Mouse (Mus musculus) G1E (cell line): ENCODE measurements around the gene Zmynd15. TPM values are rescaled to one million over a fixed set of nuclear protein-coding genes. Genes with fewer than 3 reads are reported as not detected.

ENCODE experiments used
- ATAC-seq: 2 replicates; pipeline ENCODE4 v1.8.0; 2016; ENCODE audit warnings: mild to moderate bottlenecking; ENCODE audit not compliant: insufficient number of reproducible peaks, poor library complexity, low FRiP score, severe bottlenecking; ENCODE audit errors: extremely low read depth
- DNase-seq: peaks from one replicate; pipeline ENCODE4 v3.0.0; 2012; ENCODE audit warnings: low spot score
- H3K27me3 ChIP-seq: 2 replicates; pipeline ENCODE4 v1.6.1; 2012; ENCODE audit warnings: mild to moderate bottlenecking, low read length, inconsistent platforms; ENCODE audit not compliant: insufficient read depth
- H3K36me3 ChIP-seq: replicated peaks from 2 replicates; pipeline ENCODE3; 2012; ENCODE audit warnings: mild to moderate bottlenecking, inconsistent platforms
- H3K4me1 ChIP-seq: 2 replicates; pipeline ENCODE4 v1.6.1; 2012; ENCODE audit warnings: low read depth, low read length, inconsistent platforms, mixed read lengths; ENCODE audit not compliant: insufficient read depth
- H3K4me3 ChIP-seq: 2 replicates; pipeline ENCODE4 v1.5.1; 2012; ENCODE audit warnings: low read depth, mild to moderate bottlenecking, inconsistent platforms, low read length, moderate library complexity, mixed read lengths
- H3K9me3 ChIP-seq: replicated peaks from 2 replicates; pipeline ENCODE4 v1.6.1; 2012; ENCODE audit warnings: inconsistent platforms
- CTCF ChIP-seq: IDR thresholded peaks from 2 replicates; pipeline ENCODE4 v1.5.1; 2012; ENCODE audit warnings: low read depth, low read length, inconsistent platforms, mixed read lengths
- GATA1 ChIP-seq: IDR thresholded peaks from 2 replicates; pipeline ENCODE4 v1.6.1; 2012; ENCODE audit warnings: borderline replicate concordance, low read length, inconsistent platforms, mixed read lengths
- GATA2 ChIP-seq: IDR thresholded peaks from 2 replicates; pipeline ENCODE4 v1.6.1; 2012; ENCODE audit warnings: low read depth, low read length, inconsistent platforms, borderline replicate concordance
- POLR2AphosphoS5 ChIP-seq: IDR thresholded peaks from 2 replicates; pipeline ENCODE4 v1.6.1; 2012; ENCODE audit warnings: low read depth, low read length, inconsistent platforms; ENCODE audit not compliant: insufficient replicate concordance
- TAL1 ChIP-seq: conservative IDR thresholded peaks from 2 replicates; pipeline ENCODE4 v1.6.1; 2012; ENCODE audit warnings: low read depth, low read length, inconsistent platforms, mixed read lengths
- polyA plus RNA-seq: library from polyadenylated mRNA; stranded (reverse); fragments of >175 nt; gene quantifications from 2 replicates; pipeline ENCODE4 v1.2.3, GENCODE M21; 2012
- total RNA-seq, 2 experiments: library from RNA; stranded (forward) in 1 of 2; stranded (reverse) in 1 of 2; fragments of 200-1000 nt in 1 of 2; fragments of >200 nt in 1 of 2; fragmentation: Nextera tagmentation in 1 of 2; gene quantifications; 2 replicates each; pipeline ENCODE4 v1.2.3; 2014 to 2017

The Zmynd15 gene
- total and polyA plus RNA-seq, 3 experiments: 0.66 TPM; not detected in 2

DNA sequence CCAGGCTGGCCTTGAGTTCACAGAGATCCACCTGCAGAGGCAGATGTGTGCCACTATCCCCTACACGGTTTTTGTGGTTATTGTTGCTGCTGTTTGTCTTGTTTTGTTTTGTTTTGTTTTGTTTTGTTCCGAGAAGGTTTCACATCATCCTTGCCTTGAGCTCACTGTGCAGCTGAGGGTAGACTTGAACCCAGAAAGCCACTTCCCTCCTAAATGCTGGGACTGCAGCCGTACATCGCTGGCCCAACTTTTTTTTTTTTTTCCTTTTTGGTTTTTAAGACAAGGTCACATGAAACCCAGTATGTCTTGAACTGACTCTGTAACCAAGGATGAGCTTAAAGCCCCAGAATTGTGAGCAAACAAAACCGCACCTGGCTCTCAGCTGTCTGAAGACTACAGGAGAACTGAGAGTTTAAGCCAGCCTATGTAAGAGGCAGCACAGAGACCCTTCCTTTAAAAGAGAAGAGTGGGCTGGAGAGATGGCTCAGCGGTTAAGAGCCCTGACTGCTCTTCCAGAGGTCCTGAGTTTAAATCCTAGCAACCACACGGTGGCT, 47.8 kb downstream of the Zmynd15 start:
- DNase-seq: no peak
- TF ChIP-seq TAL1 (no peak), GATA1 (no peak), CTCF (no peak), POLR2AphosphoS5 (no peak), GATA2 (no peak)
- Histone ChIP-seq H3K27me3 (peaks cover 50% of the 10 kb centered on the region), H3K9me3 (no peaks in the 10 kb centered on the region), H3K36me3 (no peaks in the 10 kb centered on the region), H3K4me3 (no peak overlapping the region), H3K4me1 (peaks cover 13% of the 10 kb centered on the region)
- no peak for ATAC-seq

DNA sequence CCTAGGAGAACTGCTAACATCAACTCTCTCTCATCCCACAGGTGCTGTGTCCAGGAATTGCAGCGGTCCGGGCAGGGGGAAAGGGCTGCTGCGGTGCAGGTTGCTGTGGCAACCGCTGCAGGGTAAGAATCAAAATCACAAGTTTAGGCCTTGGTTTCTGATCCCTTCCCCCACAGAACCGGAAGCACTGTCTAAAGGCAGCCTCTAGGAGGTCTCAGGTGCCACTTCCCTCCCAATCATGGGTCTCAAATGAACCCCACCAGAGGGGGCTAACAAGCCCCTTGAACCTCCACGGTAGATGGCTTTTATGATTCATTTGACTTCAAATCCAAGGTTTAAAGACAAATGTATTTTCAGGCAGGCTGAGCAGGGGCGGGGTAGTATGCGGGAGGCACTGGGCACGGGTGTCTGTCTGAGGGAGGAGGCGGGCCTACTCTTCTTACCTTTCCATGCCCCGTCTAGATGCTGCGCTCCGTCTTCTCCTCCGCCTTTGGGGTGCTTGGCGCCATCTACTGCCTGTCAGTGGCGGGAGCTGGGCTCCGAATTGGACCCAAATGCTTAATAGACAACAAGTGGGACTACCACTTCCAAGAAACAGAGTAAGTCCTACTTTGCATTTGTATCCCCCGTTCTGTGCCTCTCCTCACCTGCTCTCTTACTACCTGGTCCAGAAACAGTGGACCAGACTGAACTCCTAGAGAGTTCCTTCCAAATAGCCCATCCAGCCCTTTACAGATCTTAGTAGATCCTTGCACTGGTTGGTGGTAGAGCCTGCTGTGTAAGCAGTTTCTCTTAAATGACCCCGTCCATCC, 50.7 kb downstream of the Zmynd15 start:
- DNase-seq (no peak), ATAC-seq (no peak)
- Histone ChIP-seq H3K27me3 (peaks cover 54% of the 10 kb centered on the region), H3K4me3 (no peak overlapping the region), H3K4me1 (peaks cover 10% of the 10 kb centered on the region), H3K36me3 (no peaks in the 10 kb centered on the region), H3K9me3 (no peaks in the 10 kb centered on the region)
- no peak for TF ChIP-seq CTCF

GRCm38 (mm10) chr11:70511242-70511641, 52.0 kb downstream of the Zmynd15 start:
- Histone ChIP-seq H3K4me1 (no peaks in the 10 kb centered on the region), H3K27me3 (peaks cover 46% of the 10 kb centered on the region), H3K4me3 (no peak overlapping the region), H3K9me3 (no peaks in the 10 kb centered on the region), H3K36me3 (no peaks in the 10 kb centered on the region)
- DNase-seq (no peak), ATAC-seq (no peak)
- no peak for TF ChIP-seq GATA1
- TF ChIP-seq POLR2AphosphoS5: no peak
- TF ChIP-seq CTCF: no peak
- TF ChIP-seq TAL1: no peak
- no peak for TF ChIP-seq GATA2

GRCm38 (mm10) chr11:70511825-70512224, 52.6 kb downstream of the Zmynd15 start:
- H3K27me3 ChIP-seq: peaks cover 46% of the 10 kb centered on the region
- no peak overlapping the region for H3K4me3 ChIP-seq
- TF ChIP-seq GATA1 (no peak), POLR2AphosphoS5 (no peak), GATA2 (no peak), CTCF (no peak), TAL1 (no peak)
- DNase-seq (no peak), ATAC-seq (no peak)
- H3K9me3 ChIP-seq: no peaks in the 10 kb centered on the region
- no peaks in the 10 kb centered on the region for H3K4me1 ChIP-seq
- no peaks in the 10 kb centered on the region for H3K36me3 ChIP-seq

DNA sequence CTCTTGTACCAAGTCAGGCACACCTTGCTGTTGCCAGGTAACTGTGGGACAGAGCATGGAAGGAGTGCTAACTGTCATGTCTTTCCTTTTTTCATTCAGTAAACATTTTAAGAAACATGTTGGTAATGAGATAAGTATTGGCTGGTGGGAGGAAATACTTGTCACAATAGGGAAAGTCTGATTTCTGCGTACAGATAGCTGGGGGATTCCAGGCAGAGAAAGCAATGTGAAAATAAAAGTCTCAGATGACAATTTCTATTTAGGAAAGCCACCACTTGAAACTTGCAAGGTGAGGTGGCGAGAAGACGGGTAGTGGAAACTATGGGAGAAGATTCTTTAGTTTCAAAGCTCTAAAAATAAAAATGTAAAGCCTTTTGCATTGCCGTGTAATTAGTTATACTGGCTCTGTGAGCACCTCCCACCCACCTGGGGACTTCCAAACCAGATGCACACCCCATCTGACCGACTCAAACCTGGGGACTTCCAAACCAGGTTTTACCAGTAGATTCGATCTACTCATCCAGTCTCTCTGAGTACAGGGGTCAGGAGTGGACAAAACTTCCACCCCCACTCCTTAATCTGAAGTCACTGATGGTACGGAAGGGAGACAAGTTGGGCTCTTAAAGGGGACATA, 53.6 kb downstream of the Zmynd15 start:
- Histone ChIP-seq H3K4me1 (no peaks in the 10 kb centered on the region), H3K27me3 (peaks cover 43% of the 10 kb centered on the region), H3K36me3 (no peaks in the 10 kb centered on the region), H3K4me3 (no peak overlapping the region), H3K9me3 (no peaks in the 10 kb centered on the region)
- DNase-seq (no peak), ATAC-seq (no peak)
- TF ChIP-seq POLR2AphosphoS5 (no peak), CTCF (no peak), GATA2 (no peak), TAL1 (no peak), GATA1 (no peak)

DNA sequence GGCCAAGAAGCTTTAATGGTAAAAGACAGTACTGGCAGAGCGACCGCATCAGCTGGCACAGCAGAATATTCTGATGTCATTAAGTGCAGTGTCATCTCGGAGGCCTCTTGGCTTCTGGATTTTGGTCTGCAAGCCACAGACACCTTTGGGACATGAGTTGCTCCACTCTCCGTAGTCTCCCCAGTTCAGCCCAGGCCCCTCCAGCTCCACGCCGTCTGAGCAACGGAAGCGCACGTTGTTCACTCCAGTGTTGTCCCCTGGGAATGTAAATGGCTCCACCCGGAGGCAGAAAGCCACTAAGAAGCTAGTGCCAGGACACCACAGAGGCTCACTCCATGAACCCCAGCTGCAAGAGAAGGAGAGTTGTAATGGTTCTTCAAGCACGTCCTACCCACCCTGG, 54.3 kb downstream of the Zmynd15 start:
- H3K27me3 ChIP-seq: peaks cover 39% of the 10 kb centered on the region
- TF ChIP-seq POLR2AphosphoS5 (no peak), GATA1 (no peak), GATA2 (no peak), CTCF (no peak), TAL1 (no peak)
- no peaks in the 10 kb centered on the region for H3K9me3 ChIP-seq
- ATAC-seq (no peak), DNase-seq (no peak)
- H3K4me1 ChIP-seq: no peaks in the 10 kb centered on the region
- no peaks in the 10 kb centered on the region for H3K36me3 ChIP-seq
- no peak overlapping the region for H3K4me3 ChIP-seq

DNA sequence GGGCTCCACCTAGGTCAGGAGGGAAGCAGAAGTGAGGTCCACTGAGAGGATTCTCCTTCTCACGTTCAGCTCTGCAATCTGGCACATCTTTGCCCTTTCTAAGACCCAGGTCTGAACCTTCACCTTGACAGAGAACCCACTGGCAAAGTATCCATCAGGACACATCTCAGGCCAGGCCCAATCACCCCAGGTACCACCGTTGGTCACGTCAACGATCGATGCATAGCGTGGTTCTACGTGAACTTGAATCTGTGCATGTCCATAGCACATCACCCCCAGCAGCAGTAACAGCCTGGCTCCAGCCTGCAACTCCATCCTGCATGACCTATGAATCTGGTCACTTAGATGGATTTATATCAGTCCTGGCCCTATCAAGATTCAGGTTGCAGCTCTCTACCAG, 55.1 kb downstream of the Zmynd15 start, which contains the start of gene Vmo1:
Gene Vmo1, minus strand, starts transcription at position 329 of the 400 bp plus-strand sequence.
- Histone ChIP-seq H3K4me3 (no peak within 1 kb of the TSS), H3K4me1 (peaks cover 4% of the 10 kb centered on the region; the same call in 1 of the 2 replicates), H3K36me3 (no peaks in the 10 kb centered on the region), H3K9me3 (no peaks in the 10 kb centered on the region), H3K27me3 (peaks cover 35% of the 10 kb centered on the region)
- DNase-seq (no peak), ATAC-seq (no peak)
- TF ChIP-seq GATA1: no peak
- no peak for TF ChIP-seq POLR2AphosphoS5
- no peak for TF ChIP-seq GATA2
- no peak for TF ChIP-seq CTCF
- TF ChIP-seq TAL1: no peak

Other genes starting within 250 kb of the Zmynd15 start
Only the 20 nearest of the 31 such genes appear.
- gene Alox12e, start 136.8 kb upstream of the Zmynd15 start, total RNA-seq (2014; fragmentation: Nextera tagmentation): not detected in 2 replicates
- 0.16 TPM in 1 of 2 replicates, not detected in the other for gene Alox12e, start 136.8 kb upstream of the Zmynd15 start, total RNA-seq (2017)
- not detected in 2 replicates for gene Alox12e, start 136.8 kb upstream of the Zmynd15 start, polyA plus RNA-seq
- gene Alox15, start 107.4 kb upstream of the Zmynd15 start, total RNA-seq (2014; fragmentation: Nextera tagmentation): not detected in 2 replicates
- not detected in 2 replicates for gene Alox15, start 107.4 kb upstream of the Zmynd15 start, total RNA-seq (2017)
- gene Alox15, start 107.4 kb upstream of the Zmynd15 start, polyA plus RNA-seq: not detected in 2 replicates
- gene Pelp1, start 49.4 kb upstream of the Zmynd15 start, total RNA-seq (2014; fragmentation: Nextera tagmentation): 36.5 and 39.9 TPM in 2 replicates
- 6.9 and 7.8 TPM in 2 replicates for gene Pelp1, start 49.4 kb upstream of the Zmynd15 start, total RNA-seq (2017)
- 104 and 111 TPM in 2 replicates for gene Pelp1, start 49.4 kb upstream of the Zmynd15 start, polyA plus RNA-seq
- gene Arrb2, start 26.8 kb upstream of the Zmynd15 start, total RNA-seq (2014; fragmentation: Nextera tagmentation): 51.7 and 69.3 TPM in 2 replicates
- gene Arrb2, start 26.8 kb upstream of the Zmynd15 start, total RNA-seq (2017): 97.1 and 114 TPM in 2 replicates
- gene Arrb2, start 26.8 kb upstream of the Zmynd15 start, polyA plus RNA-seq: 327 and 349 TPM in 2 replicates
- gene Med11, start 7.5 kb upstream of the Zmynd15 start, total RNA-seq (2014; fragmentation: Nextera tagmentation): 13.2 and 18.1 TPM in 2 replicates
- 37.0 and 42.4 TPM in 2 replicates for gene Med11, start 7.5 kb upstream of the Zmynd15 start, total RNA-seq (2017)
- 18.5 and 22.6 TPM in 2 replicates for gene Med11, start 7.5 kb upstream of the Zmynd15 start, polyA plus RNA-seq
- gene Cxcl16, start 551 bp downstream of the Zmynd15 start, total RNA-seq (2014; fragmentation: Nextera tagmentation): not detected in 2 replicates
- not detected in 2 replicates for gene Cxcl16, start 551 bp downstream of the Zmynd15 start, total RNA-seq (2017)
- gene Cxcl16, start 551 bp downstream of the Zmynd15 start, polyA plus RNA-seq: not detected in 2 replicates
- not detected in 2 replicates for gene Tm4sf5, start 45.8 kb downstream of the Zmynd15 start, total RNA-seq (2014; fragmentation: Nextera tagmentation)
- gene Tm4sf5, start 45.8 kb downstream of the Zmynd15 start, total RNA-seq (2017): not detected in 2 replicates
- gene Tm4sf5, start 45.8 kb downstream of the Zmynd15 start, polyA plus RNA-seq: not detected in 2 replicates
- gene Vmo1, start 55.2 kb downstream of the Zmynd15 start, total RNA-seq (2014; fragmentation: Nextera tagmentation): not detected in 2 replicates
- gene Vmo1, start 55.2 kb downstream of the Zmynd15 start, total RNA-seq (2017): not detected in 2 replicates
- gene Vmo1, start 55.2 kb downstream of the Zmynd15 start, polyA plus RNA-seq: not detected in 2 replicates
- gene Gltpd2, start 59.8 kb downstream of the Zmynd15 start, total RNA-seq (2014; fragmentation: Nextera tagmentation): not detected in 2 replicates
- gene Gltpd2, start 59.8 kb downstream of the Zmynd15 start, total RNA-seq (2017): not detected in 2 replicates
- gene Gltpd2, start 59.8 kb downstream of the Zmynd15 start, polyA plus RNA-seq: not detected in 2 replicates
- 114 and 116 TPM in 2 replicates for gene Psmb6, start 65.9 kb downstream of the Zmynd15 start, total RNA-seq (2014; fragmentation: Nextera tagmentation)
- gene Psmb6, start 65.9 kb downstream of the Zmynd15 start, total RNA-seq (2017): 212 and 295 TPM in 2 replicates
- gene Psmb6, start 65.9 kb downstream of the Zmynd15 start, polyA plus RNA-seq: 153 and 181 TPM in 2 replicates
- not detected in 2 replicates for gene Gm40193, start 73.5 kb downstream of the Zmynd15 start, total RNA-seq (2014; fragmentation: Nextera tagmentation)
- not detected in 2 replicates for gene Gm40193, start 73.5 kb downstream of the Zmynd15 start, total RNA-seq (2017)
- gene Gm40193, start 73.5 kb downstream of the Zmynd15 start, polyA plus RNA-seq: not detected in 2 replicates
- not detected in 2 replicates for gene Pld2, start 80.6 kb downstream of the Zmynd15 start, total RNA-seq (2014; fragmentation: Nextera tagmentation)
- 0.05 and 0.06 TPM in 2 replicates for gene Pld2, start 80.6 kb downstream of the Zmynd15 start, total RNA-seq (2017)
- not detected in 2 replicates for gene Pld2, start 80.6 kb downstream of the Zmynd15 start, polyA plus RNA-seq
- gene Mink1, start 103.4 kb downstream of the Zmynd15 start, total RNA-seq (2014; fragmentation: Nextera tagmentation): 37.3 and 38.1 TPM in 2 replicates
- 8.8 and 14.3 TPM in 2 replicates for gene Mink1, start 103.4 kb downstream of the Zmynd15 start, total RNA-seq (2017)
- gene Mink1, start 103.4 kb downstream of the Zmynd15 start, polyA plus RNA-seq: 89.8 and 94.4 TPM in 2 replicates
- not detected in 2 replicates for gene 4930544D05Rik, start 156.4 kb downstream of the Zmynd15 start, total RNA-seq (2014; fragmentation: Nextera tagmentation)
- not detected in 2 replicates for gene 4930544D05Rik, start 156.4 kb downstream of the Zmynd15 start, total RNA-seq (2017)
- gene 4930544D05Rik, start 156.4 kb downstream of the Zmynd15 start, polyA plus RNA-seq: not detected in 2 replicates
- gene Chrne, start 159.8 kb downstream of the Zmynd15 start, total RNA-seq (2014; fragmentation: Nextera tagmentation): not detected in 2 replicates
- gene Chrne, start 159.8 kb downstream of the Zmynd15 start, total RNA-seq (2017): not detected in 2 replicates
- not detected in 2 replicates for gene Chrne, start 159.8 kb downstream of the Zmynd15 start, polyA plus RNA-seq
- 1.1 and 3.1 TPM in 2 replicates for gene Gp1ba, start 179.7 kb downstream of the Zmynd15 start, total RNA-seq (2014; fragmentation: Nextera tagmentation)
- gene Gp1ba, start 179.7 kb downstream of the Zmynd15 start, total RNA-seq (2017): 2.8 and 3.4 TPM in 2 replicates
- gene Gp1ba, start 179.7 kb downstream of the Zmynd15 start, polyA plus RNA-seq: 9.0 TPM in 2 replicates
- gene Rnf167, start 187.8 kb downstream of the Zmynd15 start, total RNA-seq (2014; fragmentation: Nextera tagmentation): 63.7 and 115 TPM in 2 replicates
- 62.3 and 64.1 TPM in 2 replicates for gene Rnf167, start 187.8 kb downstream of the Zmynd15 start, total RNA-seq (2017)
- gene Rnf167, start 187.8 kb downstream of the Zmynd15 start, polyA plus RNA-seq: 62.6 and 81.3 TPM in 2 replicates
- gene Slc25a11, start 188.0 kb downstream of the Zmynd15 start, total RNA-seq (2014; fragmentation: Nextera tagmentation): 42.8 and 72.7 TPM in 2 replicates
- 125 and 144 TPM in 2 replicates for gene Slc25a11, start 188.0 kb downstream of the Zmynd15 start, total RNA-seq (2017)
- 50.6 and 59.2 TPM in 2 replicates for gene Slc25a11, start 188.0 kb downstream of the Zmynd15 start, polyA plus RNA-seq
- gene Pfn1, start 195.2 kb downstream of the Zmynd15 start, total RNA-seq (2014; fragmentation: Nextera tagmentation): 804 and 991 TPM in 2 replicates
- 724 and 774 TPM in 2 replicates for gene Pfn1, start 195.2 kb downstream of the Zmynd15 start, total RNA-seq (2017)
- 3,649 and 4,709 TPM in 2 replicates for gene Pfn1, start 195.2 kb downstream of the Zmynd15 start, polyA plus RNA-seq
- 19.0 and 25.3 TPM in 2 replicates for gene Eno3, start 197.8 kb downstream of the Zmynd15 start, total RNA-seq (2014; fragmentation: Nextera tagmentation)
- 21.9 and 24.5 TPM in 2 replicates for gene Eno3, start 197.8 kb downstream of the Zmynd15 start, total RNA-seq (2017)
- 3.1 and 5.7 TPM in 2 replicates for gene Eno3, start 197.8 kb downstream of the Zmynd15 start, polyA plus RNA-seq